Mouse (Mus musculus): ENCODE data around the gene Rin2.

GRCm38 (mm10) chr2:145788562-145789346 is 113.7 kb downstream of the Rin2 start:
- no peak for TF ChIP-seq CTCF (IDR thresholded peaks at IDR 0.05; ENCODE audit: borderline replicate concordance, extremely low read depth, insufficient read depth, insufficient read length)
- no peak for TF ChIP-seq POLR2A (IDR thresholded peaks at IDR 0.05; ENCODE audit: borderline replicate concordance, extremely low read depth, insufficient read depth, insufficient read length, poor library complexity, severe bottlenecking)
